Mouse (Mus musculus): Measurements from ENCODE around the gene Gm29797. TPM values are rescaled to one million over a fixed set of nuclear protein-coding genes. Genes with fewer than 3 reads are reported as not detected.

Gm29797 gene
- not detected in 2 replicates for polyA plus RNA-seq (2016; fragmentation: Nextera tagmentation; extraction: Ambion mirVana)

- no peak within 1 kb of the TSS for H3K4me2 ChIP-seq
- H3K27ac ChIP-seq = no peak within 1 kb of the TSS
- WGBS (ENCODE audit: insufficient replicate concordance) = 62% methylated on average over 3 of the region's 3 CpGs
- H3K27me3 ChIP-seq (replicated peaks) = no peaks in the 10 kb centered on the region
- no peak for ATAC-seq
- no peak within 1 kb of the TSS for H3K9ac ChIP-seq
- peaks cover 24% of the 10 kb centered on the region for H3K4me1 ChIP-seq
- H3K36me3 ChIP-seq = peaks cover 53% of the 10 kb centered on the region
- H3K9me3 ChIP-seq (replicated peaks) = no peaks in the 10 kb centered on the region
- no peak within 1 kb of the TSS for H3K4me3 ChIP-seq
Measured at GRCm38 (mm10) chr2:181656734-181657133, at the start of gene Gm29797. Gene Gm29797 (plus strand): TSS chr2:181657034.

- Histone ChIP-seq H3K9me3 (replicated peaks) (no peaks in the 10 kb centered on the region), H3K4me3 (no peak overlapping the region), H3K4me2 (no peak overlapping the region), H3K4me1 (0 out of 2 replicates have a peak, but pooled peaks cover 2% of the 10 kb centered on the region), H3K36me3 (peaks cover 77% of the 10 kb centered on the region), H3K9ac (no peak overlapping the region), H3K27ac (no peak overlapping the region), H3K27me3 (replicated peaks) (no peaks in the 10 kb centered on the region)
- 77% methylated on average over 5 of the region's 5 CpGs for WGBS (ENCODE audit: insufficient replicate concordance)
- no peak for ATAC-seq
Measured at GRCm38 (mm10) chr2:181618761-181619495, 37.9 kb upstream of the Gm29797 start.

DNA sequence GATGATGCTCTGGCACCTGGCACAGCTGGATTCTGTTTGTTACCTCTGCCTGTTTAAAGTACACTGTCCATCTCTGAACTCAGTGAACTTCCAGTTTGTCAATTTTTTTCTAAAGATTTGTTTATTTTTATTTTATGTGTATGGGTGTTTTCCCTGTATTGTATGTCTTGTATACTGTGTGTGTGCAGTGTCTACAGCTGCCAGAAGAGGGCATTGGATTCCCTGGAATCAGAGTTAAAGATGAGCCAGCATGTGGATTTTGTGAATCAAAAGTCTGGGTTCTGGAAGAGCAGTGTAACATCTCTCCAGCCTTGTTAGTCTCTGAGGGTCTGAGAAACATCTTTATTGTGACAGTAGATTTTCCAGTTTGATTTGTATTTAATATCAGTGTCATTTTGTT lies 33.4 kb upstream of the Gm29797 start:
- Histone ChIP-seq H3K9me3 (replicated peaks) (no peaks in the 10 kb centered on the region), H3K27me3 (replicated peaks) (no peaks in the 10 kb centered on the region), H3K4me1 (peaks cover 14% of the 10 kb centered on the region), H3K4me2 (no peak overlapping the region), H3K27ac (no peak overlapping the region), H3K9ac (no peak overlapping the region), H3K4me3 (no peak overlapping the region), H3K36me3 (peaks cover 72% of the 10 kb centered on the region)
- ATAC-seq = no peak

- Histone ChIP-seq H3K4me1 (peaks cover 18% of the 10 kb centered on the region), H3K4me2 (no peak overlapping the region)
Measured at GRCm38 (mm10) chr2:181628471-181628870, 28.4 kb upstream of the Gm29797 start.

GRCm38 (mm10) chr2:181632624-181633023 lies 24.2 kb upstream of the Gm29797 start:
- 85% methylated on average over 6 of the region's 6 CpGs for WGBS (ENCODE audit: insufficient replicate concordance)
- Histone ChIP-seq H3K27ac (no peak overlapping the region), H3K36me3 (peaks cover 79% of the 10 kb centered on the region), H3K9ac (no peak overlapping the region), H3K4me1 (peaks cover 9% of the 10 kb centered on the region), H3K4me2 (no peak overlapping the region), H3K27me3 (replicated peaks) (no peaks in the 10 kb centered on the region), H3K4me3 (no peak overlapping the region), H3K9me3 (replicated peaks) (no peaks in the 10 kb centered on the region)
- no peak for ATAC-seq

More at GRCm38 (mm10) chr2:181628471-181628870, 28.4 kb upstream of the Gm29797 start:
- H3K9ac ChIP-seq = no peak overlapping the region
- no peak overlapping the region for H3K27ac ChIP-seq
- no peaks in the 10 kb centered on the region for H3K27me3 ChIP-seq (replicated peaks)
- H3K9me3 ChIP-seq (replicated peaks) = no peaks in the 10 kb centered on the region
- ATAC-seq = no peak
- H3K36me3 ChIP-seq = peaks cover 66% of the 10 kb centered on the region
- no peak overlapping the region for H3K4me3 ChIP-seq

DNA sequence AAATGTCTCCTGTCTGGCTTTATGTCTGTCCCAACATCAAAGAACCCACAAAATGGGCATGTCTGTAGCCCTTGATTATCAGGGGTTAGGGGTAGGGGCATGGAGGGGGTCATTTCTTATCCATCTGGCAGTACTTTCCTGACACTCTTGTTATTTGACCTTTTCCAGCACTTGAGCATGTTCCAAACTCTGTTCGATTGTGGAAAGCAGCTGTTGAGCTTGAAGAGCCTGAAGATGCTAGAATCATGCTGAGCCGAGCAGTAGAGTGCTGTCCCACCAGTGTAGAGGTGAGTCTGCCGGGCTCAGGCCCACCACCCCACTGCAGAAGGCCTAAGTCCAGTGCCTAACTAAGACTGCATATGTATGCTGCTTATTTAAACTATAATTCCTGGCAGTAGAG lies 21.0 kb upstream of the Gm29797 start:
- Histone ChIP-seq H3K27me3 (replicated peaks) (no peaks in the 10 kb centered on the region), H3K4me2 (no peak overlapping the region), H3K4me1 (no peaks in the 10 kb centered on the region), H3K27ac (no peak overlapping the region), H3K9me3 (replicated peaks) (no peaks in the 10 kb centered on the region), H3K36me3 (peaks cover 93% of the 10 kb centered on the region), H3K4me3 (no peak overlapping the region), H3K9ac (no peak overlapping the region)
- ATAC-seq = no peak
- 83% methylated on average over 3 of the region's 3 CpGs for WGBS (ENCODE audit: insufficient replicate concordance)

- Histone ChIP-seq H3K9ac (no peak overlapping the region), H3K4me3 (no peak overlapping the region), H3K27ac (no peak overlapping the region), H3K27me3 (replicated peaks) (no peaks in the 10 kb centered on the region), H3K9me3 (replicated peaks) (no peaks in the 10 kb centered on the region), H3K4me2 (no peak overlapping the region), H3K36me3 (peaks cover 97% of the 10 kb centered on the region), H3K4me1 (no peaks in the 10 kb centered on the region)
- ATAC-seq = no peak
- WGBS (ENCODE audit: insufficient replicate concordance) = 88% methylated on average over 2 of the region's 2 CpGs
Measured at GRCm38 (mm10) chr2:181644361-181644760, 12.5 kb upstream of the Gm29797 start.

DNA sequence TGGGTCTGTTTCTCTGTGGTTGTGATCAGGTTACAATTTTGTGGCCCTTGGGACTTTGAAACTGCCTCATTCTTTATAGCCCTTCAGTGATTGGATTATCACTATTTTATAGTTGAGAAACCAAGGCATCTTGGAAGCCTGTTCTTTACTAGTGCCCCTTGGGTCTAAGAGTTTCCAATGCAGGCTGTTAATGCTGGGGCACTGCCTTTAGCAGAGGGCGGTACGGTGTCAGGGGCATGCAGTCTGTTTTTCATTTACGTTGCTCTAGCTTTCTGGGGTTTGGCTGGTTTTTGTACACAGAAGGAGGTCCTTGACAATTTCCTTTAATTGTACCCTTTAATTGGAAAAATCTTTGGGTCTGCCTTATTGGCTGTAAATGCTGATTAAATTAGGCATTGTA lies 11.2 kb upstream of the Gm29797 start:
- no peak overlapping the region for H3K4me3 ChIP-seq
- H3K4me2 ChIP-seq = no peak overlapping the region
- H3K4me1 ChIP-seq = no peaks in the 10 kb centered on the region
- peaks cover 97% of the 10 kb centered on the region for H3K36me3 ChIP-seq
- no peak overlapping the region for H3K9ac ChIP-seq
- no peak overlapping the region for H3K27ac ChIP-seq
- no peak for ATAC-seq
- WGBS (ENCODE audit: insufficient replicate concordance) = 98% methylated on average over 3 of the region's 3 CpGs
- H3K9me3 ChIP-seq (replicated peaks) = no peaks in the 10 kb centered on the region
- H3K27me3 ChIP-seq (replicated peaks) = no peaks in the 10 kb centered on the region

- peaks cover 96% of the 10 kb centered on the region for H3K36me3 ChIP-seq
- H3K4me1 ChIP-seq = no peaks in the 10 kb centered on the region
- no peak overlapping the region for H3K27ac ChIP-seq
- H3K9ac ChIP-seq = no peak overlapping the region
- 81% methylated on average over 6 of the region's 6 CpGs for WGBS (ENCODE audit: insufficient replicate concordance)
- H3K27me3 ChIP-seq (replicated peaks) = no peaks in the 10 kb centered on the region
- ATAC-seq = no peak
- H3K9me3 ChIP-seq (replicated peaks) = no peaks in the 10 kb centered on the region
- no peak overlapping the region for H3K4me3 ChIP-seq
- H3K4me2 ChIP-seq = no peak overlapping the region
Measured at GRCm38 (mm10) chr2:181646626-181647472, 10.0 kb upstream of the Gm29797 start.

GRCm38 (mm10) chr2:181648926-181649325 lies 7.9 kb upstream of the Gm29797 start:
- Histone ChIP-seq H3K27ac (no peak overlapping the region), H3K4me3 (no peak overlapping the region), H3K4me2 (no peak overlapping the region), H3K9me3 (replicated peaks) (no peaks in the 10 kb centered on the region), H3K27me3 (replicated peaks) (no peaks in the 10 kb centered on the region), H3K4me1 (no peaks in the 10 kb centered on the region), H3K36me3 (peaks cover 98% of the 10 kb centered on the region), H3K9ac (no peak overlapping the region)
- no peak for ATAC-seq
- 92% methylated on average over 10 of the region's 10 CpGs for WGBS (ENCODE audit: insufficient replicate concordance)

DNA sequence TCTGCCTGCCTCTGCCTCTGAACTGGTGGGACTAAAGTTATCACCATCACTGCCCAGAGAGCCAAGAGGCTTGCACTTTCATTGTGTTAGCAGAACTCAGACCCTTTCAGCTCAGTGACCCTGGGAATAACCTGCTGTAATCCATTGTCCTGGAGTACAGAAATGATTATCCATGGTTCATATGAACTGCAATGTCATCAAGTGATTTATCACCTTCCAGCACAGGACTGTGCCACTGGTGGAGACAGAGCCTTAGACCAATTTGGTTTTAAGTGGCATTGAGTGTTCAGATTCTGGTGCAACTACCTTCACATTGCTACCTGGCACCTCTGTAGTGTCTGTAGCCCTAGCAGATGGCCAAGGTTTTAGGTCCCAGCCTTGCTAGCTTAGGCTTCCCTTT lies 3.8 kb upstream of the Gm29797 start:
- Histone ChIP-seq H3K9ac (no peak overlapping the region), H3K4me2 (no peak overlapping the region), H3K9me3 (replicated peaks) (no peaks in the 10 kb centered on the region), H3K4me1 (peaks cover 11% of the 10 kb centered on the region), H3K4me3 (no peak overlapping the region), H3K27me3 (replicated peaks) (no peaks in the 10 kb centered on the region), H3K27ac (no peak overlapping the region), H3K36me3 (peaks cover 88% of the 10 kb centered on the region)
- no peak for ATAC-seq

DNA sequence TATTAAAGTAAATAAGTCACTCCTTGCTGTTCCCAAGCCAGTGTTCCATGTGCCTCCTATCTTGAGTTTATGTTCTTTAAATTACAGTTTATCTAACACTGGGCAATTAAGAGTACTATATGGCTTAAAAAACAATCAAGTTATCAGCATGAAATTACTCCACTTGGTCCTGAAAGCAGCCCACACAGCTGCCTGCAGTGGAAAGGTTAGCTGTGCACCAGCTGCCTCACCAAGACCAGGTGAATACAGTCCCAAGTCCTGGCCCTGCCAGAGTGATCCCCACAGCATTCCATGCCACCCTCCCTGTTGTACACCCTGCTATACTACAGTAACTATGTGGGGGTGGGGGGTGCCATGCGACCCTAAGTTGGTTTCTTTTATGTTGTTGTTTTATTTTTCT lies 3.3 kb upstream of the Gm29797 start:
- H3K36me3 ChIP-seq = peaks cover 84% of the 10 kb centered on the region
- 79% methylated on average over 1 of the region's 1 CpGs for WGBS (ENCODE audit: insufficient replicate concordance)
- ATAC-seq = no peak

More for the DNA sequence above, 3.3 kb upstream of the Gm29797 start:
- H3K27ac ChIP-seq = no peak overlapping the region
- no peaks in the 10 kb centered on the region for H3K27me3 ChIP-seq (replicated peaks)
- H3K4me1 ChIP-seq = peaks cover 11% of the 10 kb centered on the region
- H3K9ac ChIP-seq = no peak overlapping the region
- H3K4me3 ChIP-seq = no peak overlapping the region
- no peak overlapping the region for H3K4me2 ChIP-seq
- H3K9me3 ChIP-seq (replicated peaks) = no peaks in the 10 kb centered on the region
